Mouse (Mus musculus): Measurements from ENCODE around the gene Fcgr1. TPM values are rescaled to one million over a fixed set of nuclear protein-coding genes. Genes with fewer than 3 reads are reported as not detected.
"Not testable (repeated sequence)": the region's sequence is repeated elsewhere in the genome, so short reads cannot be mapped to it uniquely, and the experiment has no call there.

Gene Fcgr1
- polyA plus RNA-seq, 1 experiment: 0.02 TPM

GRCm38 (mm10) chr3:96273591-96274465, 19.9 kb downstream of the Fcgr1 start:
- no peaks in the 10 kb centered on the region for H3K36me3 ChIP-seq (ENCODE audit: control insufficient read depth, insufficient read depth)
- H3K79me3 ChIP-seq (ENCODE audit: low read depth): no peaks in the 10 kb centered on the region
- TF ChIP-seq MYOD1 (IDR thresholded peaks at IDR 0.05; ENCODE audit: control insufficient read depth, insufficient read length, low read depth) (no peak), USF1 (IDR thresholded peaks at IDR 0.05; ENCODE audit: low read depth) (no peak), CTCF (IDR thresholded peaks at IDR 0.05; ENCODE audit: control insufficient read depth, insufficient read depth, insufficient read length) (no peak), MAX (IDR thresholded peaks at IDR 0.05) (no peak), FOSL1 (IDR thresholded peaks at IDR 0.05; ENCODE audit: insufficient read depth, low read length, poor library complexity, severe bottlenecking) (no peak), CEBPB (IDR thresholded peaks at IDR 0.05; ENCODE audit: low read depth) (no peak), MYOG (IDR thresholded peaks at IDR 0.05; ENCODE audit: control insufficient read depth, extremely low read depth, insufficient read length) (no peak)
- H3K27me3 ChIP-seq (ENCODE audit: control insufficient read depth, insufficient read depth, insufficient read length): no peaks in the 10 kb centered on the region
- H3ac ChIP-seq (ENCODE audit: control insufficient read depth, insufficient read length, low read depth): peak overlapping the region; percentile 42
- H3K4me3 ChIP-seq (ENCODE audit: insufficient read depth, poor library complexity, severe bottlenecking): peak overlapping the region; percentile 48
- H3K79me2 ChIP-seq (ENCODE audit: control insufficient read depth, insufficient read depth): peaks cover 6% of the 10 kb centered on the region

DNA sequence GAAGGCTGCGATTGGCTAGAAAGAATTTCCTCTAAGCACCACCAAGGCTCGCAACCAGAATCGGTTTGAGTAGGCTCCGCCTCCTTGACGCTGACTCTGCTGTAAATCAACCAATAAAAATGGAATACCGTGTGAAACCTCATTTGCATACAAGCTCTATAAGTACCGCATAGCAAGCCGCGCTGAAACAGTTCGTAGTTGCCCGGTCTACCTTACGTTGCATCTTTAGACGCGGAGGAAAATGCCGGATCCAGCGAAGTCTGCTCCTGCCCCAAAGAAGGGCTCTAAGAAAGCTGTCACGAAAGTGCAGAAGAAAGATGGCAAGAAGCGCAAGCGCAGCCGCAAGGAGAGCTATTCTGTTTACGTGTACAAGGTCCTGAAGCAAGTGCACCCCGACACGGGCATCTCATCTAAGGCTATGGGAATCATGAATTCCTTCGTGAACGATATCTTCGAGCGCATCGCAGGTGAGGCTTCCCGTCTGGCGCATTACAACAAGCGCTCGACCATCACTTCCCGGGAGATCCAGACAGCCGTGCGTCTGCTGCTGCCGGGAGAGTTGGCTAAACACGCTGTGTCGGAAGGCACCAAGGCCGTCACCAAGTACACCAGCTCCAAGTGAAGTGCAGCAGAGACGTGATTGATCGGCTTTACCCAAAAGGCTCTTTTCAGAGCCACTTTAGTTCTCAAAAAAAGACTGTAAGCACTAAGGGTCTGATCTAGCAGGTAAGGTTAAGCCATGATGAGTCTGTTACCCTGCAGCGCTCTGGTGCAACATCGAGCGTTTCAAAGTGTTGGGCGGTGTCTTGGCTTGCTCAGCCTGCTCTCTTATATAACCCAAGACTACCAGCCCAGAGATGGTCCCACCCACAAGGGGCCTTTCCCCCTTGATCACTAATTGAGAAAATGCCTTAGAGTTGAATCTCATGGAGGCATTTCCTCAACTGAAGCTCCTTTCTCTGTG, 24.0 kb downstream of the Fcgr1 start, which contains the start of gene Hist2h2bb:
Gene Hist2h2bb, plus strand, starts transcription at position 242 of the 964 bp plus-strand sequence.
- H3K79me2 ChIP-seq (ENCODE audit: control insufficient read depth, insufficient read depth): peaks cover 6% of the 10 kb centered on the region

GRCm38 (mm10) chr3:96268776-96269378, 24.9 kb downstream of the Fcgr1 start:
- H3K36me3 ChIP-seq (ENCODE audit: control insufficient read depth, insufficient read depth): not testable (repeated sequence)
- H3ac ChIP-seq (ENCODE audit: control insufficient read depth, insufficient read length, low read depth): peak overlapping the region; percentile 82

More for the DNA sequence above, 24.0 kb downstream of the Fcgr1 start, which contains the start of gene Hist2h2bb:
- H3K27me3 ChIP-seq (ENCODE audit: control insufficient read depth, insufficient read depth, insufficient read length): no peaks in the 10 kb centered on the region
- peak within 1 kb of the TSS; percentile 46 for H3K4me3 ChIP-seq (ENCODE audit: insufficient read depth, poor library complexity, severe bottlenecking)
- H3ac ChIP-seq (ENCODE audit: control insufficient read depth, insufficient read length, low read depth): peak within 1 kb of the TSS; percentile 82
- H3K79me3 ChIP-seq (ENCODE audit: low read depth): no peaks in the 10 kb centered on the region
- TF ChIP-seq CEBPB (IDR thresholded peaks at IDR 0.05; ENCODE audit: low read depth): peak; percentile 23
- no peak for TF ChIP-seq CTCF (IDR thresholded peaks at IDR 0.05; ENCODE audit: control insufficient read depth, insufficient read depth, insufficient read length)
- no peaks in the 10 kb centered on the region for H3K36me3 ChIP-seq (ENCODE audit: control insufficient read depth, insufficient read depth)

DNA sequence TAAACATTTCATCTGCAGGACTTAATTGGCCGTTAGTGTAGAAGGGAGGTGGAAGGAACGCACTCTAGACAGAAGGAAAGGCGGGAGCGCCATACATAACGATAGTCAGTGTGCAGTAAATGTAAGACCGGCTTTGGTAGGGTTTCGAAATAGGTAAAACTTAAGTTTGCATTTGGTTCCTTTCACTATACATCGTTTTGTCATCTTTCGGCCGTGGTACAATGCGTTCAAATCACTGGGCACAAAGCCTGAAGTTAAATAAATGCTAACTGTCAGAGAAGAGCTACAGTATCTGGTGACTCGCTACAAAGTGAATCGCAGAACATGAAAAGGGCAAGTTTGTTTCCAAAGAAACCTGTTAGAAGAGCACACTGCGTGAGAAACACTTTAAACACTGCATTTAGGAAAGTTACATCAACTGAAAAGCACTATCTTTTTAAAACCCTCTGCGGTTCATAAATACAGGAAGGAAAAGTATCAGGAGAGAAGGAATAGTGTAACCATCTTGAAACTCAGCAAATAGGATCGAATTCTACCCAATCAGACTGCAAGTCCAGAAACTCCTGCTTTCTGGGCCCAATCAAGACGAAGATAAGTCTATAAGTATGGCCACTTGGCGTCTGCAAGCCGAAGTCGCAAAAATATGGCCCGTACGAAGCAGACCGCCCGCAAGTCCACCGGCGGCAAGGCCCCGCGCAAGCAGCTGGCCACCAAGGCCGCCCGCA, 25.6 kb downstream of the Fcgr1 start, which contains the start of gene Hist2h3b:
Gene Hist2h3b, plus strand, starts transcription at position 604 of the 725 bp plus-strand sequence.
- no peak for TF ChIP-seq MAX (IDR thresholded peaks at IDR 0.05)
- TF ChIP-seq CTCF (IDR thresholded peaks at IDR 0.05; ENCODE audit: control insufficient read depth, insufficient read depth, insufficient read length): no peak
- no peak for TF ChIP-seq MYOG (IDR thresholded peaks at IDR 0.05; ENCODE audit: control insufficient read depth, extremely low read depth, insufficient read length)
- no peak for TF ChIP-seq FOSL1 (IDR thresholded peaks at IDR 0.05; ENCODE audit: insufficient read depth, low read length, poor library complexity, severe bottlenecking)
- no peak for TF ChIP-seq MYOD1 (IDR thresholded peaks at IDR 0.05; ENCODE audit: control insufficient read depth, insufficient read length, low read depth)
- no peak for TF ChIP-seq CEBPB (IDR thresholded peaks at IDR 0.05; ENCODE audit: low read depth)
- no peak for TF ChIP-seq USF1 (IDR thresholded peaks at IDR 0.05; ENCODE audit: low read depth)
- no peaks in the 10 kb centered on the region for H3K36me3 ChIP-seq (ENCODE audit: control insufficient read depth, insufficient read depth)
- no peaks in the 10 kb centered on the region for H3K79me3 ChIP-seq (ENCODE audit: low read depth)
- no peaks in the 10 kb centered on the region for H3K27me3 ChIP-seq (ENCODE audit: control insufficient read depth, insufficient read depth, insufficient read length)
- no peaks in the 10 kb centered on the region for H3K79me2 ChIP-seq (ENCODE audit: control insufficient read depth, insufficient read depth)
- H3K4me3 ChIP-seq (ENCODE audit: insufficient read depth, poor library complexity, severe bottlenecking): peak within 1 kb of the TSS; percentile 33
- peak within 1 kb of the TSS; percentile 82 for H3ac ChIP-seq (ENCODE audit: control insufficient read depth, insufficient read length, low read depth)

More at GRCm38 (mm10) chr3:96268776-96269378, 24.9 kb downstream of the Fcgr1 start:
- H3K27me3 ChIP-seq (ENCODE audit: control insufficient read depth, insufficient read depth, insufficient read length); H3K79me3 ChIP-seq (ENCODE audit: low read depth); H3K79me2 ChIP-seq (ENCODE audit: control insufficient read depth, insufficient read depth): not testable (repeated sequence)
- peak overlapping the region; percentile 33 for H3K4me3 ChIP-seq (ENCODE audit: insufficient read depth, poor library complexity, severe bottlenecking)

DNA sequence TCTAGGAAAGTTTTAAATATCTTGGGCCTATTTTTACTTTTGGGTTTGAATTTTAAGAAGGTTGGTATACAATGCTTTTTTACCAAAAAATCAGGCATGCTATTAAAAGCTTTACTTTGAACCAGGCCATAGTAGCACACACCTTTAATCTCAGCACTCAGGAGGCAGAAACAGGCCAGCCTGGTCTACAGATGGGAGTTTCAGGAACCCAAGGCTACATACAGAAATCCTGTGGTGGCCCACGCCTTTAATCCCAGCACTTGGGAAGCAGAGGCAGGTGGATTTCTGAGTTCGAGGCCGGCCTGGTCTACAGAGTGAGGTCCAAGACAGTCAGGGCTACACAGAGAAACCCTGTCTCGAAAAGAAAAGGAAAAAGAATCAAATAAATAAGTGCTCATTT, 26.2 kb downstream of the Fcgr1 start:
- Histone ChIP-seq H3K27me3 (ENCODE audit: control insufficient read depth, insufficient read depth, insufficient read length) (no peaks in the 10 kb centered on the region), H3ac (ENCODE audit: control insufficient read depth, insufficient read length, low read depth) (no peak overlapping the region), H3K79me3 (ENCODE audit: low read depth) (no peaks in the 10 kb centered on the region), H3K4me3 (ENCODE audit: insufficient read depth, poor library complexity, severe bottlenecking) (no peak overlapping the region), H3K79me2 (ENCODE audit: control insufficient read depth, insufficient read depth) (no peaks in the 10 kb centered on the region), H3K36me3 (ENCODE audit: control insufficient read depth, insufficient read depth) (no peaks in the 10 kb centered on the region)
- TF ChIP-seq USF1 (IDR thresholded peaks at IDR 0.05; ENCODE audit: low read depth): no peak
- no peak for TF ChIP-seq MYOD1 (IDR thresholded peaks at IDR 0.05; ENCODE audit: control insufficient read depth, insufficient read length, low read depth)
- TF ChIP-seq MAX (IDR thresholded peaks at IDR 0.05): no peak
- TF ChIP-seq FOSL1 (IDR thresholded peaks at IDR 0.05; ENCODE audit: insufficient read depth, low read length, poor library complexity, severe bottlenecking): no peak
- TF ChIP-seq CEBPB (IDR thresholded peaks at IDR 0.05; ENCODE audit: low read depth): no peak
- no peak for TF ChIP-seq MYOG (IDR thresholded peaks at IDR 0.05; ENCODE audit: control insufficient read depth, extremely low read depth, insufficient read length)
- no peak for TF ChIP-seq CTCF (IDR thresholded peaks at IDR 0.05; ENCODE audit: control insufficient read depth, insufficient read depth, insufficient read length)

Measured in C2C12 (cell line).